Mouse (Mus musculus): ENCODE data around the gene Egr2. TPM values are rescaled to one million over a fixed set of nuclear protein-coding genes. Genes with fewer than 3 reads are reported as not detected.

Gene Egr2
- 8.5 and 8.8 TPM in 2 replicates for total RNA-seq (2017)

GRCm38 (mm10) chr10:67535256-67535655 lies at the start of gene Egr2:
TSS of gene Egr2 (plus strand) at chr10:67535475.
- ATAC-seq (replicated peaks in 1 of 2; ENCODE audit: insufficient read depth in 1 of 2, low FRiP score in 2 of 2, low TSS enrichment in 1 of 2, low read depth in 1 of 2, poor library complexity in 2 of 2, severe bottlenecking in 2 of 2): no peak

- peak; percentile 20 to 32; a peak in 1 of 4 replicates for ATAC-seq (replicated peaks in 1 of 2; ENCODE audit: insufficient read depth in 1 of 2, low FRiP score in 2 of 2, low TSS enrichment in 1 of 2, low read depth in 1 of 2, poor library complexity in 2 of 2, severe bottlenecking in 2 of 2)
Measured at GRCm38 (mm10) chr10:67487496-67487895, 47.8 kb upstream of the Egr2 start.

GRCm38 (mm10) chr10:67489836-67490235 lies 45.4 kb upstream of the Egr2 start:
- peak; percentile 43; a peak in 2 of 4 replicates for ATAC-seq (replicated peaks in 1 of 2; ENCODE audit: insufficient read depth in 1 of 2, low FRiP score in 2 of 2, low TSS enrichment in 1 of 2, low read depth in 1 of 2, poor library complexity in 2 of 2, severe bottlenecking in 2 of 2)

- no peak for ATAC-seq (replicated peaks in 1 of 2; ENCODE audit: insufficient read depth in 1 of 2, low FRiP score in 2 of 2, low TSS enrichment in 1 of 2, low read depth in 1 of 2, poor library complexity in 2 of 2, severe bottlenecking in 2 of 2)
Measured at GRCm38 (mm10) chr10:67490632-67491031, 44.6 kb upstream of the Egr2 start.

DNA sequence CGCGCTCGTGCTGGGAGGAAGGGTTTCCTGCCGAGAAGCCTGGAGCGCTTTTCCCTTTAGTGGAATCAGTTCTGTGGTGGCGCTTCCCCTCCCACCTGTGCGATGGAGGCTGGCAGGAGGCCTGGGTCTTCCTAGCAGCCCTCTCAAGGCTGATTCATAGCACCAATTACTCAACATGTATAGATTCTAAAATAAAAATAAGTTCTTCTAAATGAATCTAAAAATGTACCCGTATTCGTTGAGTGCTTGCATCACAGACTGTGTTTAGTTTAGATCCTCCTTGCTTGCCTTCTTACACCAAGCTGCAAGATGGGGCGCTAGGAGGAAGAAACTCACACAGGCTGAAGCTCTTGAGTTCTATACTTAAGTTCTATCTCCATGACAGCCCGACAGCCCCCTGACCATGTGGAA lies 43.1 kb upstream of the Egr2 start:
- no peak for ATAC-seq (replicated peaks in 1 of 2; ENCODE audit: insufficient read depth in 1 of 2, low FRiP score in 2 of 2, low TSS enrichment in 1 of 2, low read depth in 1 of 2, poor library complexity in 2 of 2, severe bottlenecking in 2 of 2)

DNA sequence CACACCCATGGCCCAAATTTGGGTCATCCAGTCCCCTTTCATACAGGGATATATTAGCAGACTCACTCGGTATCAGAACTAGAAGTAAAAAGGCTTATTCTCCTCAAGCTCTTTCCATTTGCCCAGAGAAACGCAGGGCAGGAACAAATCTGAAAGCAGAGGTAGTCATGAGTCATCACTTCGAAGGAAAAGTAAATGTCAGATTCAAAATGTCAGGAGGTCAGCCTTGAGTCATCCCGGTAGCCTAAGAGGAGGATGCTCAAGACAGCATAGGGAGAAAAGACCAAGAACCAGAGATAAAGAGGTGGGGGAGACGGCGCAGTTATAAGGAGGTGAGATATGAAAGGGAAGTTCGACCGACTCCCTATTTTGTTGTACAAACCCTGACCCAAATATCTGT lies 41.7 kb upstream of the Egr2 start:
- ATAC-seq (replicated peaks in 1 of 2; ENCODE audit: insufficient read depth in 1 of 2, low FRiP score in 2 of 2, low TSS enrichment in 1 of 2, low read depth in 1 of 2, poor library complexity in 2 of 2, severe bottlenecking in 2 of 2): no peak

DNA sequence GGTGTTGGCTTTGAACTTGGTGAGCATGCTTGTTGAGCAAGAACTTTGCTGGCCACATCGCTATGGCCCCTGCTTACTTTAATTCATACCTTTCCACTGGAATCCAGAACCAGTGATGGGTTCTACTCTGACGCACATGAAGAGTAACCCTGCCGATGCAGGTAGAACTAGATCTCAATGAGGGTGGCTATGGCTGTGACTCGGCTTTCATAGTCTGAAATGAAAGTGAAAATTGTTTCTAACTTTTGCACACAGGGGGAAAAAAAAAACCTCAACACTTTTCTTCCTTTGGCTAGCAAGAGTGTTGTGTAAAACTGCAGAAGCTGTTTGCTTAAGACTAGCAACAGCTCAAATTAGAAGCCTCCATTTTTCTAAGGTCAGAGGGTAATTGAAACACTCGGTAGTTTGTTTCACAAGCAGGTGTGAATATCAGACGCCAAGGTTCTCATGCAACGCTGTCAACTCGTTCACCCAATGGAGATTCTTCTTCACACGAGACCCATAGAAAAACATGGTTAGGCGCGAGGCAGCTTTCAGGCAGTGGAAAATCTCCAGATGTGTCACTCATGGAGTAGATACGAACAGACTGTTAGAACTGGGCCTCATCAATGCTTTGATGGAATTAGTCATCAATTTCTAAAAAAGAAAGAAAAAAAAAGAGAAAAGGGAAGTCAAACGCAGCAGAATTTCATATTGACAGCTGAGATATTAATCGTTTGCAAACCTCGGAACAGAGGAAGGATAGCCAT lies 38.0 kb upstream of the Egr2 start:
- 0 out of 4 replicates have a peak, but pooled peaks of 1 of the 2 experiments have one; percentile 7 for ATAC-seq (replicated peaks in 1 of 2; ENCODE audit: insufficient read depth in 1 of 2, low FRiP score in 2 of 2, low TSS enrichment in 1 of 2, low read depth in 1 of 2, poor library complexity in 2 of 2, severe bottlenecking in 2 of 2)

- ATAC-seq (replicated peaks in 1 of 2; ENCODE audit: insufficient read depth in 1 of 2, low FRiP score in 2 of 2, low TSS enrichment in 1 of 2, low read depth in 1 of 2, poor library complexity in 2 of 2, severe bottlenecking in 2 of 2): no peak
Measured at GRCm38 (mm10) chr10:67497951-67498350, 37.3 kb upstream of the Egr2 start.

DNA sequence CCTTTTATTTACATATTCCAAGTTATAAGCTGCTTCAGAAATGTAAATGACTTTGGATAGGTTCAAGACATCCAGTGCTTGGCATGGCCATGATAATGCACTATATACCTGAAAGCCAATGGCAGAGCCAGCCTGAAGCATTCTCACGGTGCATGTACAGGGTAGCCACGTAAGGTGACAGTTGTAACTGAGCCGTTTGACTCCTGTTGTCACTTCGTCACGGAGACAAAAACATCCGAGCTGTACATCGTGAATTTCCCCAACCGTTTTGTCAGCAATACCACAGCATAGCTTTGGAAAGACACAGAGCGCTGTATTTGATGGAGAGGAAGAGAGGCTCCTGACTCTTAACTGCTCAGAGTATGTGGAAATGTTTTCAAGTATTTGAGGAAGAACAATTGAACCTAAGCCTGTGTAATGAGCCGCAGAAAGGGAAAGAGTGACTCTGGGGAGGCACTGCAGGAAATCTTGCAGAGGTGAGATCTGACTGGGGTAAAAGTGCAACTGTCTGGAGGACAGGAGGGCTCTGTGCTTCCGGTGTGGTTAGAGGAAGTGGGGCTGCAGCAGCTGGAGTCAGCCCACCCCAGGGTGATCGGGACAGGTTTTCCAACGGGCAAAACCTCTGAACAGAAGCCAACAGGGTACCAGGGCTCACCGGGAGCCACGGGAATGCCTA lies 31.8 kb upstream of the Egr2 start:
- ATAC-seq (replicated peaks in 1 of 2; ENCODE audit: insufficient read depth in 1 of 2, low FRiP score in 2 of 2, low TSS enrichment in 1 of 2, low read depth in 1 of 2, poor library complexity in 2 of 2, severe bottlenecking in 2 of 2): peak; percentile 93 to 96

GRCm38 (mm10) chr10:67504046-67504445 lies 31.2 kb upstream of the Egr2 start:
- no peak for ATAC-seq (replicated peaks in 1 of 2; ENCODE audit: insufficient read depth in 1 of 2, low FRiP score in 2 of 2, low TSS enrichment in 1 of 2, low read depth in 1 of 2, poor library complexity in 2 of 2, severe bottlenecking in 2 of 2)

DNA sequence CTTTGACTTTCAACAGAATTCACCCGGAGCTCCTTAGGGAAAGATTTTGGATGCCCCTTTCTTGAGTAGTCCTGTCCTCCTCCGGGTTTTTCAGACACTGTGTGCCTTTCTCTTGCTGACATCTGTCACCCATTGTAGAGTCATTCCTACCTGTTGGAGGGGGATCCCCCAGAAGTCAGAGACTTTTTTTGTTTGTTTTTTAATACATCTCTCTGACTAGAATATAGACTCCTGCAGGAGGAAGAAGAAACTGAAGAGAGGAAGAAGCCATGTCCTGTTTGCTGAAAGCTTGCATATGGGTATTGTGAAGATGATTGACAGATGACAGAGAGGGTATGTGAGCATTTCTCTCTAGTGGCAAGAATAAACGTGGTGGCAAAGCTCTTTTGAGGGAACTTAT lies 30.0 kb upstream of the Egr2 start:
- no peak for ATAC-seq (replicated peaks in 1 of 2; ENCODE audit: insufficient read depth in 1 of 2, low FRiP score in 2 of 2, low TSS enrichment in 1 of 2, low read depth in 1 of 2, poor library complexity in 2 of 2, severe bottlenecking in 2 of 2)

DNA sequence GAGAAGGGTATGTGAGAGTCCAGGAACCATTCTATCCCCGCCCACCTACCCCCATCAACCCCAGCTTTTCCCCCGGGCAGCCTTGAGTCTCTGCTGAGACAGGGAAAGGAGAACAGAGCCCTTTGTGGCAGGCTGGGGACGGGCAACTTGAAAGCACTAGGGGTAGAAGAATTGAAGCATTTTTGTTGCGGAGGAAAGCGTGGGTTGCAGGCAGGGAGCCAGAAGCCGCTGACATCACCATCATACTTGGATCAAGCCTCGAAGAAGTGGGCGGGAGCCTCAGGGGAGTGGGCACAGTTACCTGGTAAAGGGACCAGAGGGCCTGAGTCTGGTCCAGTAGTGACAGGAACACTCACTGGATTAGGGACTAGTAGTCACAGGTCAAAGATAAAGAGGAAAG lies 23.1 kb upstream of the Egr2 start:
- ATAC-seq (replicated peaks in 1 of 2; ENCODE audit: insufficient read depth in 1 of 2, low FRiP score in 2 of 2, low TSS enrichment in 1 of 2, low read depth in 1 of 2, poor library complexity in 2 of 2, severe bottlenecking in 2 of 2): no peak

- ATAC-seq (replicated peaks in 1 of 2; ENCODE audit: insufficient read depth in 1 of 2, low FRiP score in 2 of 2, low TSS enrichment in 1 of 2, low read depth in 1 of 2, poor library complexity in 2 of 2, severe bottlenecking in 2 of 2): no peak
Measured at GRCm38 (mm10) chr10:67512871-67513270, 22.4 kb upstream of the Egr2 start.

GRCm38 (mm10) chr10:67518733-67519132 lies 16.5 kb upstream of the Egr2 start:
- ATAC-seq (replicated peaks in 1 of 2; ENCODE audit: insufficient read depth in 1 of 2, low FRiP score in 2 of 2, low TSS enrichment in 1 of 2, low read depth in 1 of 2, poor library complexity in 2 of 2, severe bottlenecking in 2 of 2): peak in 1 of 2 experiments; percentile 29; a peak in 1 of 4 replicates

DNA sequence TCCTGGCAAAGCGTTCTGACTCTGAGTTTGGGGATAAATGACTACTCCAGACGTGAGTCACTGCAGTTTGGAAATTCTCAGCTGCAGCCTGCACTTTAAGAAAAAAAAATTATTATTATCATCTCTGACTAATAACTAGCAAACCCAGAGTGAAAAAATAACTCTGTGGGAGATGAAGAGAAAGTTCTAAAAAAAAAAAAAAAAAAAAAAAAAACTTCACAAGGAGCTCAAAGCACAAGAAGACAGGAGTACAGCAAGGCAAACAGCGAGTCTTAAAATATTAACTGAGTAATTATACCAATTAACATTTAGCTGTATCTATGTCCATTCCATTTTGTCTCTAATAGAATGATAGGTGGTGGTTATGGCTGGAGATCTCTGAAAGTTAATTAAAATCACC lies 11.1 kb upstream of the Egr2 start:
- no peak for ATAC-seq (replicated peaks in 1 of 2; ENCODE audit: insufficient read depth in 1 of 2, low FRiP score in 2 of 2, low TSS enrichment in 1 of 2, low read depth in 1 of 2, poor library complexity in 2 of 2, severe bottlenecking in 2 of 2)

GRCm38 (mm10) chr10:67524694-67525093 lies 10.6 kb upstream of the Egr2 start:
- ATAC-seq (replicated peaks in 1 of 2; ENCODE audit: insufficient read depth in 1 of 2, low FRiP score in 2 of 2, low TSS enrichment in 1 of 2, low read depth in 1 of 2, poor library complexity in 2 of 2, severe bottlenecking in 2 of 2): no peak

DNA sequence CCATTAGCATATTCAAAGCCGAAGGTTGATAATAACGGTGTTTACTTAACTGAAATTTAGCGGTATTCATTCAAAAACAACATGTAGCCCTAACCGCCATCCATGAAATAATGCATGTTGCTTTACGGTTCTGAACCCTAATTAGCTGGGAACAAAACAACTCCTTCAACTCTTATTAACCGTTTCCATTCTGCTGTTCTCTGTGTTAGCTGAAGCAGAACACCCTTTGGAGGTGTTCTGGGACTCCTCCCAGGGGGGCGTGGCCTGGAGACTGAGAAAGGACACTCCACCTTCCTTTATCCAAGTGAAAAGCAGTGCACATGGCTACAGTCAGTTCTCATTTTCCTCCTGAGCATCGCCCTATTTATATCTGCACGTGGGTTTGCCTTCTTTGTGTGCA lies 8.8 kb upstream of the Egr2 start:
- ATAC-seq (replicated peaks in 1 of 2; ENCODE audit: insufficient read depth in 1 of 2, low FRiP score in 2 of 2, low TSS enrichment in 1 of 2, low read depth in 1 of 2, poor library complexity in 2 of 2, severe bottlenecking in 2 of 2): no peak

DNA sequence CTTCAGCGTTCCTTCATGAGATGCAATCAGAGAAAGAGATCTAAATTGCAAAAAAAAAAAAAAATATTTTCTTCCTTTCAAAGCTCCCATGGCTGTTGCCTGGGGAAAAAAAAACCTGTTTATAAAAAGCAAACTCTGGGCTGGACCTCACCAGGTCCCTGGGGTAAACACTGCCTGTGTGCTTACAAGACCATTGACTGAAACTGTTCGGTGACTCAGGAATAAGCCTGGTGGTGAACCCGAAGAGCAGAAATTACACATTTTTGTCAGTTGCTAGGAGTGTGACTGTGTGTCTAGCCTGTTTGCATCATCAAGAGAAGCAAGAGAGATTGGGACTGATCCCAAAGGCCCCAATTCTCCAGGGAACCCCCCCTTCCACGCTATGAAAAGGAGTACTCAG lies 5.5 kb upstream of the Egr2 start:
- ATAC-seq (replicated peaks in 1 of 2; ENCODE audit: insufficient read depth in 1 of 2, low FRiP score in 2 of 2, low TSS enrichment in 1 of 2, low read depth in 1 of 2, poor library complexity in 2 of 2, severe bottlenecking in 2 of 2): no peak

- ATAC-seq (replicated peaks in 1 of 2; ENCODE audit: insufficient read depth in 1 of 2, low FRiP score in 2 of 2, low TSS enrichment in 1 of 2, low read depth in 1 of 2, poor library complexity in 2 of 2, severe bottlenecking in 2 of 2): peak in 1 of 2 experiments; percentile 27; a peak in 2 of 4 replicates
Measured at GRCm38 (mm10) chr10:67535972-67536371, 697 bp downstream of the Egr2 start.

Data from hematopoietic stem cell, adult 5-6 weeks (primary cell).